Mouse (Mus musculus) gastrocnemius, postnatal 4 days (tissue): Measurements from ENCODE around the gene Cmbl. TPM values are rescaled to one million over a fixed set of nuclear protein-coding genes. Genes with fewer than 3 reads are reported as not detected.

Source experiments
- DNase-seq, 2 experiments: peaks; one replicate each; pipeline ENCODE4 v3.0.0; 2021 to 2022; ENCODE audit warnings: low spot score in 2 of 2, mixed read lengths in 2 of 2
- long read RNA-seq, 2 experiments: library from polyadenylated mRNA; stranded (forward); transcript quantifications; one replicate each; pipeline ENCODE4 v2.0.0; 2021
- total RNA-seq, 2 experiments: library from RNA; stranded (reverse); gene quantifications; 2 replicates each; pipeline ENCODE4 v1.2.3; 2021

Cmbl gene
- 10 to 100 TPM; 52.5 to 63.7 TPM for total RNA-seq
- long read RNA-seq, experiment 1, transcript Cmbl-201 (6 exons, 1,155 nt): major isoform, 48 of 58 reads
- long read RNA-seq, experiment 1, partial matches to known transcripts: 8 of 58 reads
- long read RNA-seq, experiment 1, other reads (novel, unspliced or antisense): 2 of 58 reads
- long read RNA-seq, experiment 2, transcript Cmbl-201 (6 exons, 1,155 nt): major isoform, 56 of 62 reads
- long read RNA-seq, experiment 2, partial matches to known transcripts: 1 of 62 reads
- long read RNA-seq, experiment 2, other reads (novel, unspliced or antisense): 5 of 62 reads

- no peak for DNase-seq
These were observed at the start of gene Cmbl for GRCm38 (mm10) chr15:31565184-31565583. Cmbl (plus strand) TSS chr15:31565389.

- no peak for DNase-seq
These were observed 48.0 kb upstream of the Cmbl start for GRCm38 (mm10) chr15:31517186-31517585.

DNA sequence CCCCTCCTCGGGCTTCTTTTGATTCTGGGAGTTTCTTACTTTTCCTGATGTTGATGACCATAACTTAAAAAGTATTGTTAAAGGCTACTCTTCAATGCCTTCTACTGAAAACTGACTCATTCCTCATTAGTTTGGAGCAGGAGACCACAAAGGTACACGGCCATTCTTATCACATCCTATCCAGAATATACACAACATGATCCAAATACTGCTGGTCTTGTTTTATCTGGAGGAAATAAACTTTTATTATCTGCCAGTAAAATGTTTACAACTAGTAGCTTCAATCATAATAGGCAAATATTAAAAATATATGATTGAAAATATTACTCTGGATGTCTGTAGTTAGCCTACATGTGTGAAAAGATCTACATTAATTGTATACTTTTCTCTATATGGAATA, 46.8 kb upstream of the Cmbl start:
- DNase-seq: no peak

DNA sequence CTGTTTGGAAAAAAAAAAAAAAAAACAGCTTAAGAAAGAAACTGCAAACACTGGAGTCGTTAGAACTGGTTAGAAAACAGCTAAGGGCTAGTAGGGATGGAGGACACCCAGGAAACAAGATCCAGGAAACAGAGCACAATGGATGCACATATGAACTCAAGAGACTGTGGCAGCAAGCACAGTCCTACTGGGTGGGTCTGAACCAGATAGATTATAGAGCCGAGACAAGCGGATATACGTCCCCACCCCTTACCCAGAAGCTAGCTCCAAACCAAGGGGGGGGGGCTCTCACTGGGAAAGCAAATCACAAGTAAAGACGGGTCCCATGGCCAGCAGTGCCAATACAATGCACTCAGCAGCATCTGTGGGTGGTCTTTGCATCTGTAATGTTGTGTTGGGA, 46.2 kb upstream of the Cmbl start:
- no peak for DNase-seq

DNA sequence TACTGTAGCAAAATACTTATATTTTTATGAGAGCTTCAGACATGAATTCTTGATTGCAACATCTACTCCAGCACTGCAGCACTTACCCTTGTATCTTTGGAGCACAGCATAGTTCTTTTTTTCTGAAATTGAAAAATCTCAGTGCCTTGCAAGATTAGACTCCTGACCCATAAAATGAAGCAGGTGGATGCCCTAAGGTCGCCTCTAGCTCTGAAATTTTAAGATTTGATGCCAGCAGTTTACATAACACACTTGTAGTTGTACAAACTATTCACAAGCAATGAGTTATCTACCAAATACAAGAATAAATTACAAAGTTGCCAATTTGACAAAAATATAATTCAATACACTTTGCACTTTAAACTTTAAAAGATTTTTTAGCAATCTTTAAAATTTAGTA, 38.7 kb upstream of the Cmbl start:
- DNase-seq: no peak

- DNase-seq: no peak
These were observed 36.7 kb upstream of the Cmbl start for GRCm38 (mm10) chr15:31528477-31528876.

- no peak for DNase-seq
These were observed 36.1 kb upstream of the Cmbl start for GRCm38 (mm10) chr15:31529103-31529502.

DNA sequence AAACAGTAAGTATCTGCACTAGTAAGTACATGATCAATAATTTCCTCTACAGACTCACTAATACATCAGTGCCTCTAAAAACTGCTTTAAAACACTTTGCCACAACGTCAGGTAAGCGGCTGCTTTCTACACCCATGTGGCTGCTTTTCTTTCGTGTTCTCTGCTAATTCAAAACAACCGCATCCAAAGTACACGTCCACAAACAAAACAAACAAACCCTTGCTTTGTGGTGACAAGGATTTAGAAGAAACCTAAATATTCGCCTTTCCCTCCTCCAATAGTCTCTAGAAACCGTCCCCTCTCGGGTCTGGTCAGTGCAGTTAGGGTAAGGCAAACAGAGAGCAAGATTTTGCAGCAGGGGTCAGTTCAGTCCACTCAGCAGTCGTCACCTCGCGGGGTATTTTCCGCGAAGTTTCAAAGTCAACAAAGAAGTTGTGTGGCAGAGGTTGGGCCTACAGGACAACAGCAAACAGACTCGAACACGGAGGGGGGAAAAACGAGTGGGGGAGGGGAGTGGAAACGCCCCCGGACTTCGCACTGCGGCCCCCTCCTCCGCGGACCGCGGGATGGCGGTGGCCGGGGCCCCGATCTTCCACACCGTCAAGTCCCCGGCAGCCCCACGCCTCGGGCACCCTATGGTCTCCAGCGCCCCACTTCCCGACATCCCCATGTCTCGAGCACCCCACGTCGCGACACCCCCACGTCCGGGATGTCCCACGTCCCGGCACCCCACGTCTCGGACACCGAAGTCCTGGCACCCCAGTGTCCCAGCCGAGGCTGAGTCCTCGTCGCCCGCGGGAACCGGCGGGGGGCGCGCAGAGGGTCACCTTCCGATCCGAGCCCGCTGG, 35.2 kb upstream of the Cmbl start:
- DNase-seq: peak; percentile 26 to 51

- DNase-seq: peak; percentile 82 to 88
These were observed 34.3 kb upstream of the Cmbl start, which contains the start of gene March6 for GRCm38 (mm10) chr15:31530659-31531445. March6 (minus strand) TSS chr15:31531053.

DNA sequence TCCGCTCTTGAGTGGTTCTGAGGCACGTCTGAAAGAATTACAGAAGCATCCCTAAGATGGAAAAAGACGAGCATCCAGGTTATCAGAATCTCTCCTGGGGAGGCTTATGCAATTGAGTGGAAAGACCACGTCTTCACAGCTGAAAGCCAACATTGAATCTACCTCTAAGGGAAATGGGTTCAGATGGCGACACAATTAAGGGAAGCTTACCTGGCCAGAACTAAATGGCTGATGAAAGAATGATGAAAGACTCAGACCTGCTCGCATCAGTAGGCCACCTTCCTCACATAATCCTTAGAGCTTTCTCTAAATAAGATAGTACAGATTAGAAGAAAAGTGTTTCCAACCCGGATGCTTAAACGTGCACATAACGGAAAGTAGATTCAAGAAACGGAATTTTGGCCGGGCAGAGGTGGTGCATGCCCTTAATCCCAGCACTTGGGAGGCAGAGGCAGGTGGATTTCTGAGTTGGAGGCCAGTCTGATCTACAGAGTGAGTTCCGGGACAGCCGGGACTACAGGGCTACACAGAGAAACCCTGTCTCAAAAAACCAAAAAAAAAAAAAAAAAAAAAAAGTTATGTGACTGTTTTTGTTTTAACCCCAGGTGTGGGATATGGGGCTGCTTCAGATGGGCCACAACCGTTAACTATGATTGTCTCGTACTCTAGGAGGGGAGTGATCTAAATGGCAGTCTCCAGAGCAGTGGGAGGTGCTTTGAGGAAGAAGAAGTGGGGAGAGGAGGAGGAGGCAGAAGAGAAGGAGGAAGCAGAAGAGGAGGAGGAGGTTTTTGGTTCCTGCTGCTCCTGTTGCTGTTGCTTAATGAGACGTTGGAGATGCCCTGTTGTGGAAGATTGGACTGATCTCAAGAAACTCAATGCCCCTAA, 33.5 kb upstream of the Cmbl start:
- DNase-seq: no peak

- no peak for DNase-seq
These were observed 32.7 kb upstream of the Cmbl start for GRCm38 (mm10) chr15:31532331-31533021.

- DNase-seq: no peak
These were observed 31.7 kb upstream of the Cmbl start for GRCm38 (mm10) chr15:31533529-31533928.

DNA sequence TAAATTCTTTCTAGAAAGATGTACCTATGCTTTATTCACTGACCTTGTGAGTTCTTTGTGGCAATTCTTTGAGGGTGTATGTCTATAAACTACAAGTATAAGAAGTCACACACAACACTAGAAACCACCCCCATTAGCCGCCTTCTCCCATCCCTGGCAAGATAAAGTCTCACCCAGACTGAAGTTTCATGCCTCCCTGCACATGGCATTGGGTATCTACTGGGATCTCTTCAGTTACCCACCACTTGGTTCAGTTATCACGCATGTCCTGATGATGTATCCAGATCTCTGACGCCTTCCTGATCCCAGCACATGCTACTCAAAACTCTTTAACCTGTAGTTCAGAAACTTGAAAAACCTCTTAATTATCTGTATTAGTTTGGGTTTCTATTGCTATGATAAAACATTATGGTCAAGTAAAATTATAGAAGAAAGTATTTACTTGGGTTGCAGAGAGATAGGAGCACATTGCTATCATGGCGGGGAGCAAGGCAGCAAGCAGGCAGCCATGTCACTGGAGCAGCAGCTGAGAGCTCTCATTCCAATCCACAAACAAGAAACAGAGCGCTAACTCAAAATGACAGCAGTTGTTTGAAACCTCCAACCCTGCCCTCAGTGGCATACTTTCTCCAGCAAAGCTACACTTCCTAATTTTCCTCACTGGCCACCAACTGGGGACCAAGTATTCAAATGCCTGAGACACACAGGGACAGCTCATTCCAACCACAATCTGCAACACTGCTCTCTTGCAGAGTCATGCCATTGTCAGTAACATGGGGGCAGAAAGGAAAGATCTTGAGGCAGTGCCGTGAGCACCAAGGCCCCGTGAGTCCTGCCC, 30.5 kb upstream of the Cmbl start:
- no peak for DNase-seq

GRCm38 (mm10) chr15:31535259-31535855, 29.8 kb upstream of the Cmbl start:
- no peak for DNase-seq

DNA sequence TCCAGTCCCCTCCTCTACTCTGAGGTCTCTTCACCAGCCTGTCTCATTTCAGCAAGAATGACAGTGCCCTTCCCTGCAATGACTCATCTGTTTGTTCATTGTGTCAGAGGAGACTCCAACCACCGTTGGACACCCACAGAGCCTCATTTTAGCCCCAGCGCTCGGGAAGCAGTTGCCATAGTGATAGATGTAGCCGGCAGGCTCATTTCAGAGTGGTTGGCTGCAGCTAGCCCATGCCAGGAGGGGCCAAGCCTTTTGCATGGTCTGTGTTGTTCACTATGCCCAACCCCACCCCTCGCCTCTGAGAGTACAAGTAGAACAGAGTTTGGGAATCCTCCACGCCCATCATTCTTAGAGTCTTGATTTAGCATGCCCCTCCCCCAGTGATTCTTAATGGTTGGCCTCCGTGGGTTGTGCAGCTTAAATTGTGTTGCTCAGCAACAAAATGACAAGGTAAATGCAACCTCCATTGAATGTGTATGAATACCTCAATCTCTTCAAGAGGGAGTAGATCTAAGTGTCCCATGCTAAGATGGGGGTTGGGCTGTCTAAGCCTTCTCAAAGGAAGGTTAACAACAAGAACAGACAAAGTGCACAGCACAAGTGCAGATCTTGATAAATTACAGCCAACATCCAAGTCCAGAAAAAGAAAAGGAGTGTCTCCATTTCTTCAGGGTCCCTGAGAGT, 29.0 kb upstream of the Cmbl start:
- no peak for DNase-seq

DNA sequence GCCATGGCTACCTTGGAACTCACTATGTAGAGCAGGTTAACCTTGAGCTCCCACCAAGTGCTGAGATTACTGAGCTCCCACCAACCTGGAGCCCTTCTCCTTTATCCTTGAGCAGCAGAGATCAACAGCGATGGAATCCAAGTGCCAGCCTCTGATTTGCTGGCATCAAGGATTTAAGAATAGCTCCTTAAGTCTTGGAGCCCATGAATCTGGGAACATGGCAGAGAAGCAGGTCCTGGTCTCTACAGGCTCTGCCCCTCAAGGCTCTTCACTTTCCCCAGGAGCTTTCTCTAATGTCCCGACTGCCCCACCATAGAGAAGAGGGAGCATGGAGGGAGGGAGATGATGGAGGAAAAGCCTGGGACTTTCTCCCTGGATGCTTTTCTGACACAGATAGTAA, 27.5 kb upstream of the Cmbl start:
- no peak for DNase-seq

DNA sequence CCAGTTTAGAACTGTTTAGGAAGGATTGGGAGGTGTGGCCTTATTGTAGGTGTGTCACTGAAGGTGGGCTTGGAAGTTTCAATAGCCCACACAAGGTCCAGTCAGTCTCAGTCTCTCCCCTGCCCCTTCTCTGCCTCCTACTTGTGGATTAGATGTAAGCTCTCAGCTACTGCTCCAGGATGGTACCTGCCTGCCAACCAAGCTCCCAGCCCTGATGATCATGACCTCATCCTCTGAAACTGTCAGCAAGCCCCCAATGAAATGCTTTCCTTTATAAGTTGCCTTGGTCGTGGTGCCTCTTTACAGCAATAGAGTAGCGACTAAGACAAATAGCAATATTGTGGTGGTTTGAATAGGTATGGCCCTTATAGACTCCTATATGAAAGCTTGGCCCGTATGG, 26.8 kb upstream of the Cmbl start:
- DNase-seq: no peak
